Comparison of ENCODE assay signal across 13 mouse cellular contexts in the genomic region with DNA sequence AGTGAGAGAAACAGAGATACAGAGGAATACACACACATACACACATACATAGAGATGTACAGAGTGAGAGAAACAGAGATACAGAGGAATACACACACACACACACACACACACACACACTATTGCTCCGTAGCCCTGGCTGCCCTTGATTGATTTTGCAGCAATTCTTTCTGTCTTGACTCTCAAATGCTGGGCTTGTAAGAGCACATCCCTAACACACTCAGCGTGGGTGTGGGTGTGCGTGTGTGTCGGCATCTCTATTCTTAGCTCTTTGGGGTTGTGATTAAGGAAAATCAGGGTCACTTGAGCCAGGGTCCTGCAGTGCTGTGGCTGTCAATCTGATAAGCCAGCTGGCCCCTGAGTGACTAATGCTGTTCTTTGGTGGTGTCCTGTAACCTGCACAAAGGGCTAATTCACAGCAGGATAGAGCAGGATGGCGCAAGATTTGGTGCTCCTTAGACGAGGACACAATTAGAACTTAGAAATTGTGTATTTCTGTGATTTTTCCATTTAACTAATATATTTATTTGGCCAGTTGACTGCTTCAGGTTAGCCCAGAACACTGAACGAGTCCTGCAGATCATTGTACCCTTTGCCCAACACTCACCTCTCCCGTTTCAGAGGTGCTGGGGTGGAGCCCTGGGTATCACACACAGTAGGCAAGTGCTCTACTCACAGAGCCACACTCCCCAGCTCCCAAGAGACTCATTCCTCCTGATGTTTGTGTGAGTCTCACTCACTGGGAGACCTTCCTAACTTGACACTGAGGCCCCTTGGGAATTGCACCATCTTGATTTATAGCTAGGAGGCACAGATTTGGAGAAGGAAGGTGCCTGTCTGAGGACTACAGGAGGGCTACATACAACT. TPM values are rescaled to one million over a fixed set of nuclear protein-coding genes. Genes with fewer than 3 reads are reported as not detected.
DNase-seq lines count a peak whose midpoint lies in the region; ATAC-seq lines count a peak whose summit lies in the region.
"Had no signal": no experiment of that assay in that cellular context is flagged by ENCODE, and none has a peak within 500 bp of the region (broad histone marks: within the 10 kb centered on the region; RNA-seq: fewer than 3 reads in every experiment).

No protein-coding gene starts in this region.

- H3K4me1 ChIP-seq in heart, embryonic 12.5 days (replicated peaks): peaks cover 48% of the 10 kb centered on the region
- peaks cover 17% of the 10 kb centered on the region for H3K4me1 ChIP-seq in midbrain, embryonic 12.5 days
- H3K4me1 ChIP-seq in midbrain, embryonic 14.5 days (ENCODE audit: control insufficient read depth, insufficient read depth, low read length): 0 out of 2 replicates have a peak, but pooled peaks cover 6% of the 10 kb centered on the region
- H3K4me1 ChIP-seq in limb, embryonic 15.5 days: peaks cover 15% of the 10 kb centered on the region

- 0 out of 2 replicates have a peak overlapping the region, but pooled peaks have one; percentile 49 for H3K9ac ChIP-seq in heart, embryonic 12.5 days
- no peak overlapping the region for H3K9ac ChIP-seq in midbrain, embryonic 12.5 days (replicated peaks)
- H3K9ac ChIP-seq in midbrain, embryonic 14.5 days (replicated peaks; ENCODE audit: low read length): no peak overlapping the region
- H3K9ac ChIP-seq in limb, embryonic 15.5 days: no peak overlapping the region
- H3K9ac ChIP-seq: liver, postnatal 0 days had no signal

- no peak overlapping the region for H3K4me3 ChIP-seq in heart, embryonic 12.5 days
- no peak overlapping the region for H3K4me3 ChIP-seq in midbrain, embryonic 12.5 days
- H3K4me3 ChIP-seq in midbrain, embryonic 14.5 days (replicated peaks; ENCODE audit: low read depth, low read length): no peak overlapping the region
- no peak overlapping the region for H3K4me3 ChIP-seq in limb, embryonic 15.5 days

- no peak for DNase-seq in heart, postnatal 4 days
- DNase-seq in midbrain, embryonic 14.5 days: no peak
- peak; percentile 71 for DNase-seq in NIH3T3 (ENCODE audit: low read depth)
- no peak for DNase-seq in spleen, postnatal 4 days (ENCODE audit: low spot score in 2 of 2)
- DNase-seq in adrenal gland, postnatal 14 days: no peak
- DNase-seq: cerebellum, adult 9-10 months; kidney, postnatal 14 days; liver, postnatal 0 days; thymus, adult 18-20 months had no signal

- H3K9me3 ChIP-seq in heart, embryonic 12.5 days (replicated peaks): no peaks in the 10 kb centered on the region
- no peaks in the 10 kb centered on the region for H3K9me3 ChIP-seq in midbrain, embryonic 12.5 days
- no peaks in the 10 kb centered on the region for H3K9me3 ChIP-seq in midbrain, embryonic 14.5 days (ENCODE audit: control insufficient read depth, low read length)
- no peaks in the 10 kb centered on the region for H3K9me3 ChIP-seq in limb, embryonic 15.5 days

- no peak for ATAC-seq in heart, embryonic 12.5 days (ENCODE audit: insufficient number of reproducible peaks, low FRiP score)
- ATAC-seq in midbrain, embryonic 12.5 days (ENCODE audit: low FRiP score, low read depth): no peak
- no peak for ATAC-seq in midbrain, embryonic 14.5 days (ENCODE audit: low FRiP score, low TSS enrichment)
- no peak for ATAC-seq in limb, embryonic 15.5 days (ENCODE audit: insufficient number of reproducible peaks, low FRiP score, low TSS enrichment, low read depth)
- ATAC-seq: intestine, postnatal 0 days; liver, postnatal 0 days had no signal

- H3K4me2 ChIP-seq in heart, embryonic 12.5 days: no peak overlapping the region
- H3K4me2 ChIP-seq in midbrain, embryonic 12.5 days (replicated peaks): no peak overlapping the region
- H3K4me2 ChIP-seq in midbrain, embryonic 14.5 days (ENCODE audit: low read length): no peak overlapping the region
- H3K4me2 ChIP-seq in limb, embryonic 15.5 days: no peak overlapping the region

- WGBS in heart, embryonic 12.5 days: 40% methylated on average over 8 of the region's 8 CpGs
- WGBS in midbrain, embryonic 12.5 days: 48% methylated on average over 8 of the region's 8 CpGs
- whole genome bisulfite sequencing in midbrain, embryonic 14.5 days: 50% methylated on average over 8 of the region's 8 CpGs
- 58% methylated on average over 8 of the region's 8 CpGs for WGBS in limb, embryonic 15.5 days

- H3K27ac ChIP-seq in heart, embryonic 12.5 days (ENCODE audit: poor library complexity, severe bottlenecking): no peak overlapping the region
- H3K27ac ChIP-seq in midbrain, embryonic 12.5 days (replicated peaks): peak overlapping the region; percentile 16; the same call in 1 of the 2 replicates
- H3K27ac ChIP-seq in midbrain, embryonic 14.5 days (replicated peaks; ENCODE audit: low read depth, low read length): no peak overlapping the region
- H3K27ac ChIP-seq in limb, embryonic 15.5 days: peak overlapping the region; percentile 23; the same call in 1 of the 2 replicates

- no peaks in the 10 kb centered on the region for H3K27me3 ChIP-seq in heart, embryonic 12.5 days (replicated peaks)
- H3K27me3 ChIP-seq in midbrain, embryonic 12.5 days: no peaks in the 10 kb centered on the region
- no peaks in the 10 kb centered on the region for H3K27me3 ChIP-seq in midbrain, embryonic 14.5 days (ENCODE audit: control insufficient read depth, insufficient read depth, low read length)
- H3K27me3 ChIP-seq in limb, embryonic 15.5 days: no peaks in the 10 kb centered on the region

- no peaks in the 10 kb centered on the region for H3K36me3 ChIP-seq in heart, embryonic 12.5 days
- no peaks in the 10 kb centered on the region for H3K36me3 ChIP-seq in midbrain, embryonic 12.5 days
- H3K36me3 ChIP-seq in midbrain, embryonic 14.5 days (ENCODE audit: control insufficient read depth, insufficient read depth, low read length): no peaks in the 10 kb centered on the region
- H3K36me3 ChIP-seq in limb, embryonic 15.5 days: no peaks in the 10 kb centered on the region

RNA-seq across cellular contexts. Expression of gene Cdkn1a, which starts 27.4 kb away (rescaled TPM):
- polyA plus RNA-seq in heart, embryonic 12.5 days (2016; fragmentation: Nextera tagmentation; extraction: Ambion mirVana): 43.2 and 45.3 TPM in 2 replicates
- 10 to 100 TPM; 55.9 to 57.1 TPM for total RNA-seq in heart, postnatal 4 days (2021)
- polyA plus RNA-seq in midbrain, embryonic 12.5 days (2016; fragmentation: Nextera tagmentation; extraction: Ambion mirVana): 23.5 and 24.8 TPM in 2 replicates
- polyA plus RNA-seq in midbrain, embryonic 14.5 days (2014; fragmentation: Nextera tagmentation; extraction: Ambion mirVana): 80.8 and 109 TPM in 2 replicates
- polyA plus RNA-seq in limb, embryonic 15.5 days (2015; fragmentation: Nextera tagmentation; extraction: Ambion mirVana): 233 and 345 TPM in 2 replicates
- 126 and 202 TPM in 2 replicates for total RNA-seq in adrenal gland, postnatal 14 days (2021)

RNA-seq across cellular contexts. Expression of gene Srsf3, which starts 30.9 kb away (rescaled TPM):
- polyA plus RNA-seq in heart, embryonic 12.5 days (2016; fragmentation: Nextera tagmentation; extraction: Ambion mirVana): 406 and 412 TPM in 2 replicates
- 100 to 1,000 TPM; 224 to 227 TPM for total RNA-seq in heart, postnatal 4 days (2021)
- 730 and 734 TPM in 2 replicates for polyA plus RNA-seq in midbrain, embryonic 12.5 days (2016; fragmentation: Nextera tagmentation; extraction: Ambion mirVana)
- polyA plus RNA-seq in midbrain, embryonic 14.5 days (2014; fragmentation: Nextera tagmentation; extraction: Ambion mirVana): 486 and 559 TPM in 2 replicates
- 513 and 518 TPM in 2 replicates for polyA plus RNA-seq in limb, embryonic 15.5 days (2015; fragmentation: Nextera tagmentation; extraction: Ambion mirVana)
- 167 and 224 TPM in 2 replicates for total RNA-seq in adrenal gland, postnatal 14 days (2021)

RNA-seq across cellular contexts. Expression of gene Rab44, which starts 50.6 kb away (rescaled TPM):
- polyA plus RNA-seq in heart, embryonic 12.5 days (2016; fragmentation: Nextera tagmentation; extraction: Ambion mirVana): 0.13 TPM in 1 of 2 replicates, not detected in the other
- total RNA-seq in heart, postnatal 4 days (2021): under 1 TPM; 0.47 to 0.57 TPM
- 0.29 TPM in 1 of 2 replicates, not detected in the other for polyA plus RNA-seq in midbrain, embryonic 12.5 days (2016; fragmentation: Nextera tagmentation; extraction: Ambion mirVana)
- 0.20 TPM in 1 of 2 replicates, not detected in the other for polyA plus RNA-seq in midbrain, embryonic 14.5 days (2014; fragmentation: Nextera tagmentation; extraction: Ambion mirVana)
- 5.1 and 5.6 TPM in 2 replicates for polyA plus RNA-seq in limb, embryonic 15.5 days (2015; fragmentation: Nextera tagmentation; extraction: Ambion mirVana)
- total RNA-seq in adrenal gland, postnatal 14 days (2021): 0.33 and 0.38 TPM in 2 replicates

RNA-seq across cellular contexts. Expression of gene Stk38, which starts 55.6 kb away (rescaled TPM):
- polyA plus RNA-seq in heart, embryonic 12.5 days (2016; fragmentation: Nextera tagmentation; extraction: Ambion mirVana): 91.0 and 94.3 TPM in 2 replicates
- 10 to 100 TPM; 64.3 to 67.4 TPM for total RNA-seq in heart, postnatal 4 days (2021)
- polyA plus RNA-seq in midbrain, embryonic 12.5 days (2016; fragmentation: Nextera tagmentation; extraction: Ambion mirVana): 150 and 151 TPM in 2 replicates
- 74.8 and 102 TPM in 2 replicates for polyA plus RNA-seq in midbrain, embryonic 14.5 days (2014; fragmentation: Nextera tagmentation; extraction: Ambion mirVana)
- polyA plus RNA-seq in limb, embryonic 15.5 days (2015; fragmentation: Nextera tagmentation; extraction: Ambion mirVana): 100 and 104 TPM in 2 replicates
- total RNA-seq in adrenal gland, postnatal 14 days (2021): 55.0 and 73.5 TPM in 2 replicates

Comparison
In these comparisons a context has a peak if more than half of its experiments do, and no peak if none do; other contexts are left out.
1. H3K27ac ChIP-seq: peak in midbrain, embryonic 12.5 days (single experiment) and limb, embryonic 15.5 days (single experiment); none in heart, embryonic 12.5 days (single experiment) and midbrain, embryonic 14.5 days (single experiment).